Mouse (Mus musculus): Measurements from ENCODE around the gene Tmem14a. TPM values are rescaled to one million over a fixed set of nuclear protein-coding genes. Genes with fewer than 3 reads are reported as not detected.
"Not testable (repeated sequence)": the region's sequence is repeated elsewhere in the genome, so short reads cannot be mapped to it uniquely, and the experiment has no call there.

The Tmem14a gene
- polyA plus RNA-seq, 1 experiment, result 11.3 TPM

DNA sequence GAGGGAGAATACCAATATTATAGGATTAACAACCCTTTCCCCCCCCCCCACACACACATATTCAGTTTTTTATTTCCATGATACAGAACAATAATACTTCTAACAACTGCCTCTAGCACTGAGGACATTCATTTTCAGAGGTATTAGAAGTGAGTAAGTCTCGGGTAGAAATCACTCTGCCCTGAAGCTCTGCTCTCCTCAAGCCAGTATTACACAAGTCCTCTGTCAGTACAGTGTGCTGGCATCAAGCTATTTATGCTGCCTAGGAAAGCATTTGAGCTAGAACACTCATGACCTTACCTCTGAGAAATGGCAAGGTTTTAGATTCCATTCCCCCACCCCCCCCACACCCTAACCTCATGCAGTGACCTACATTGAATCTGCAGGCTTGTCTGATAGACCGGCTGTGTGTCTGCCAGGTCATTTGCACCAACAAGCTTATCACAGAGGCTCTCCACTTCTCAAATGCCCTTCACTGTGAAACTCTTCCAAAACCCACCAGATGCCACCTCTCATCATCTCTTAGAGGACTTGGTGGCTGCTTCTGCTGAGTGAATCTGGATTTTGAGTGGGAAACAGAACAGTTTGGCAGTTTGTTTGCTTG lies 56.2 kb downstream of the Tmem14a start:
- no peak for TF ChIP-seq POLR2A (IDR thresholded peaks at IDR 0.05; ENCODE audit: borderline replicate concordance, extremely low read depth, insufficient read depth, insufficient read length, poor library complexity, severe bottlenecking)
- no peak for TF ChIP-seq CTCF (IDR thresholded peaks at IDR 0.05; ENCODE audit: borderline replicate concordance, extremely low read depth, insufficient read depth, insufficient read length)
- DNase-seq (ENCODE audit: low read depth), result no peak

DNA sequence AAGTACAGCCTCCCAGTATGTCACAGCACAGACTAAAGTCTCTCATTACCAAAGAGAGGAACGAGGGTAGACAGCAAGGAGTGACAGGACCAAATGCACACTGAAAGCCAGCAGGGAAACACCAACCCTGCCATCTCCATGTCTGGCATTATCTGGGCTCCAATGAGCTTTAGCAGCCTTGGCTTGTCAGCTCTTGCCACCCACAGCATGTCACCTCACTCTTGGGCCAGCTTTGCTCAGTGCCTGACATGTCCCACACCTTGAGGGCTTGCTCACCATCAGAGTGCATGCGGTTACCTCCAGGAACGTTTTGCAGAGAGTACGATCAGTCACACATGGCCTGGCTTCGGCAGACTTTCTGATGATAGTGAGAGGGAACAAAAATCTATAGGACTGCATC lies 57.0 kb downstream of the Tmem14a start:
- DNase-seq (ENCODE audit: low read depth), result not testable (repeated sequence)

DNA sequence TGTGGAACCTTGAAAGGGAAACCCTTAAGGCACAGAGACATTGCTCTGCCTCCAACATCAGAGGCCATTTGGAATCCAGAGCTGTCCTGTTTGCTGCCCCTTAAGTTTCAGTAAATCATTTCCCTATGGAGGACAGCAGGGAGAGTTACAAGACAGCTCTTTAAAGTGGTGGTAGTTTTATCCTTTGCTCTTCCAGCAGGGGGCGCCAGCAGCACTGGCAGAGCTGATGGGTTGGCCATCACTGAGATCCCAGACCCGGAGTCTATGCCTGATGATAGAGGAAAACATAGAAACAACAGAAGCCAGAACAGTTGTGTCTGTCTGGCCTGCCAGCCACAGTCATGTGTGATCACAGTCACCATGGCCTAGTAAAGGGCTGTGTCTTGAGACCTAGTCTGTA lies 57.8 kb downstream of the Tmem14a start:
- DNase-seq (ENCODE audit: low read depth), result not testable (repeated sequence)

Other genes starting within 250 kb of the Tmem14a start
- gene Tram2, start 139.3 kb upstream of the Tmem14a start, polyA plus RNA-seq (2012; rRNA removed), result 4.3 and 5.2 TPM in 2 replicates
- gene Gsta3, start 22.0 kb downstream of the Tmem14a start, polyA plus RNA-seq (2012; rRNA removed), result 0.36 and 0.43 TPM in 2 replicates
- gene Khdc1a, start 131.1 kb downstream of the Tmem14a start, polyA plus RNA-seq (2012; rRNA removed), result not detected in 2 replicates
- gene Khdc1c, start 149.8 kb downstream of the Tmem14a start, polyA plus RNA-seq (2012; rRNA removed), result not detected in 2 replicates
- gene Khdc1b, start 165.0 kb downstream of the Tmem14a start, polyA plus RNA-seq (2012; rRNA removed), result not detected in 2 replicates

Measured in brain, embryonic 14.5 days (tissue).